In genomic region chr8:64910026-64910425, GRCm38 (mm10) we compare ENCODE assay signal across 28 mouse cellular contexts.
"Had no signal": no experiment of that assay in that cellular context is flagged by ENCODE, and none has a peak within 500 bp of the region (broad histone marks: within the 10 kb centered on the region; RNA-seq: fewer than 3 reads in every experiment).

No protein-coding gene starts in this region.

- H3K9ac ChIP-seq: embryonic facial prominence, embryonic 12.5 days; embryonic facial prominence, embryonic 13.5 days; embryonic facial prominence, embryonic 15.5 days; forebrain, embryonic 12.5 days; forebrain, embryonic 13.5 days; forebrain, embryonic 15.5 days; forebrain, postnatal 0 days had no signal

- H3K27ac ChIP-seq: embryonic facial prominence, embryonic 10.5 days; embryonic facial prominence, embryonic 12.5 days; embryonic facial prominence, embryonic 13.5 days; embryonic facial prominence, embryonic 15.5 days; forebrain, embryonic 10.5 days; forebrain, embryonic 12.5 days; forebrain, embryonic 13.5 days; forebrain, embryonic 15.5 days; gastrocnemius, adult 2 months; heart, adult 2 months had no signal

- ATAC-seq: forebrain, embryonic 13.5 days; forebrain, embryonic 14.5 days; forebrain, embryonic 15.5 days; forebrain, embryonic 16.5 days; forebrain, postnatal 0 days had no signal

- DNase-seq: cerebellum, adult 2 months; cerebellum, adult 8-10 months; cerebellum, adult 9-10 months; cerebellum, adult 9-11 months; cerebellum, postnatal 10 days; cerebellum, postnatal 14 days; cerebellum, postnatal 25 days; cerebellum, postnatal 36 days; embryo, embryonic 11 days; forebrain, postnatal 0 days; gastrocnemius, adult 2 months; gastrocnemius, postnatal 10 days; gastrocnemius, postnatal 14 days; gastrocnemius, postnatal 25 days; gastrocnemius, postnatal 36 days; heart, adult 18-20 months; heart, adult 2 months had no signal

- H3K27me3 ChIP-seq: embryonic facial prominence, embryonic 12.5 days; embryonic facial prominence, embryonic 13.5 days; embryonic facial prominence, embryonic 15.5 days; forebrain, embryonic 12.5 days; forebrain, embryonic 13.5 days; forebrain, embryonic 15.5 days had no signal

- H3K4me2 ChIP-seq: embryonic facial prominence, embryonic 12.5 days; embryonic facial prominence, embryonic 13.5 days; embryonic facial prominence, embryonic 15.5 days; forebrain, embryonic 12.5 days; forebrain, embryonic 13.5 days; forebrain, embryonic 15.5 days had no signal

- H3K9me3 ChIP-seq: embryonic facial prominence, embryonic 10.5 days; embryonic facial prominence, embryonic 12.5 days; embryonic facial prominence, embryonic 13.5 days; embryonic facial prominence, embryonic 15.5 days; forebrain, embryonic 10.5 days; forebrain, embryonic 12.5 days; forebrain, embryonic 13.5 days; forebrain, embryonic 15.5 days had no signal

- H3K4me1 ChIP-seq: embryonic facial prominence, embryonic 10.5 days; embryonic facial prominence, embryonic 12.5 days; embryonic facial prominence, embryonic 13.5 days; embryonic facial prominence, embryonic 15.5 days; forebrain, embryonic 10.5 days; forebrain, embryonic 12.5 days; forebrain, embryonic 13.5 days; forebrain, embryonic 15.5 days had no signal

- H3K36me3 ChIP-seq: embryonic facial prominence, embryonic 10.5 days; embryonic facial prominence, embryonic 12.5 days; embryonic facial prominence, embryonic 13.5 days; embryonic facial prominence, embryonic 15.5 days; forebrain, embryonic 10.5 days; forebrain, embryonic 12.5 days; forebrain, embryonic 15.5 days had no signal

- H3K4me3 ChIP-seq: embryonic facial prominence, embryonic 10.5 days; embryonic facial prominence, embryonic 12.5 days; embryonic facial prominence, embryonic 13.5 days; embryonic facial prominence, embryonic 15.5 days; erythroblast, embryonic 14.5 days; forebrain, embryonic 10.5 days; forebrain, embryonic 12.5 days; forebrain, embryonic 13.5 days; forebrain, embryonic 15.5 days; gastrocnemius, adult 2 months; heart, adult 2 months had no signal
